Comparison of ENCODE assay signal across 10 mouse cellular contexts in genomic region chr11:96340698-96341365, GRCm38 (mm10). TPM values are rescaled to one million over a fixed set of nuclear protein-coding genes. Genes with fewer than 3 reads are reported as not detected.
A peak's percentile ranks its signal among the peaks of the same experiment; 100 is the strongest.
DNase-seq lines count a peak whose midpoint lies in the region; ATAC-seq lines count a peak whose summit lies in the region.
"Had no signal": no experiment of that assay in that cellular context is flagged by ENCODE, and none has a peak within 500 bp of the region (broad histone marks: within the 10 kb centered on the region; RNA-seq: fewer than 3 reads in every experiment).

No protein-coding gene starts in this region.

- H3K4me1 ChIP-seq in heart, embryonic 15.5 days (replicated peaks): peaks cover 24% of the 10 kb centered on the region
- peaks cover 95% of the 10 kb centered on the region for H3K4me1 ChIP-seq in neural tube, embryonic 15.5 days
- H3K4me1 ChIP-seq in forebrain, embryonic 12.5 days: peaks cover 3% of the 10 kb centered on the region

- peak overlapping the region; percentile 42 for H3K4me3 ChIP-seq in heart, embryonic 15.5 days
- peak overlapping the region; percentile 44 for H3K4me3 ChIP-seq in neural tube, embryonic 15.5 days (replicated peaks)
- no peak overlapping the region for H3K4me3 ChIP-seq in forebrain, embryonic 12.5 days (replicated peaks)

- intact Hi-C loops in heart, postnatal 10 days (cut with DNase I): no loop called here

- H3K9ac ChIP-seq in heart, embryonic 15.5 days: peak overlapping the region; percentile 28; the same call in 1 of the 2 replicates
- peak overlapping the region; percentile 66 for H3K9ac ChIP-seq in neural tube, embryonic 15.5 days (replicated peaks)
- H3K9ac ChIP-seq in forebrain, embryonic 12.5 days: no peak overlapping the region

- H3K36me3 ChIP-seq in heart, embryonic 15.5 days: no peaks in the 10 kb centered on the region
- no peaks in the 10 kb centered on the region for H3K36me3 ChIP-seq in neural tube, embryonic 15.5 days
- H3K36me3 ChIP-seq in forebrain, embryonic 12.5 days (replicated peaks): no peaks in the 10 kb centered on the region

- H3K27ac ChIP-seq in heart, embryonic 15.5 days: peak overlapping the region; percentile 61
- peak overlapping the region; percentile 99 for H3K27ac ChIP-seq in neural tube, embryonic 15.5 days (replicated peaks)
- H3K27ac ChIP-seq in forebrain, embryonic 12.5 days: no peak overlapping the region

- DNase-seq in heart, postnatal 10 days: no peak
- DNase-seq in forelimb bud, embryonic 11.5 days (ENCODE audit: low read depth, low spot score): peak; percentile 81
- DNase-seq in kidney, postnatal 25 days: peak; percentile 61 to 80

- ATAC-seq in heart, embryonic 15.5 days (replicated peaks; ENCODE audit: insufficient number of reproducible peaks, insufficient read depth, low FRiP score, low read depth): no peak
- peak; percentile 65 for ATAC-seq in neural tube, embryonic 15.5 days (ENCODE audit: low FRiP score)
- ATAC-seq in forebrain, embryonic 12.5 days (ENCODE audit: low FRiP score): no peak
- no peak for ATAC-seq in CD4-positive, CD25-positive, alpha-beta regulatory T cell, adult 4 months
- no peak for ATAC-seq in erythroid progenitor cell, adult 5-6 weeks (replicated peaks; ENCODE audit: low FRiP score, poor library complexity, severe bottlenecking)

- no peaks in the 10 kb centered on the region for H3K9me3 ChIP-seq in heart, embryonic 15.5 days (replicated peaks)
- H3K9me3 ChIP-seq in neural tube, embryonic 15.5 days (replicated peaks): no peaks in the 10 kb centered on the region
- no peaks in the 10 kb centered on the region for H3K9me3 ChIP-seq in forebrain, embryonic 12.5 days

- WGBS in heart, embryonic 15.5 days: 2% methylated on average over 36 of the region's 36 CpGs
- under 1% methylated on average over 36 of the region's 36 CpGs for WGBS in neural tube, embryonic 15.5 days
- under 1% methylated on average over 31 of the region's 36 CpGs for WGBS in forebrain, embryonic 12.5 days

- peak overlapping the region; percentile 52 for H3K4me2 ChIP-seq in heart, embryonic 15.5 days
- peak overlapping the region; percentile 87 for H3K4me2 ChIP-seq in neural tube, embryonic 15.5 days
- H3K4me2 ChIP-seq in forebrain, embryonic 12.5 days: no peak overlapping the region

- H3K27me3 ChIP-seq in heart, embryonic 15.5 days: peaks cover 96% of the 10 kb centered on the region
- H3K27me3 ChIP-seq in neural tube, embryonic 15.5 days (replicated peaks): no peaks in the 10 kb centered on the region
- H3K27me3 ChIP-seq in forebrain, embryonic 12.5 days: peaks cover 100% of the 10 kb centered on the region

RNA-seq across cellular contexts. Expression of gene Hoxb2, which starts 9.5 kb away (rescaled TPM):
- polyA plus RNA-seq in heart, embryonic 15.5 days (2015; fragmentation: Nextera tagmentation; extraction: Ambion mirVana): 3.7 and 6.8 TPM in 2 replicates
- 1 to 10 TPM; 1.6 to 1.7 TPM for total RNA-seq in heart, postnatal 10 days (2021)
- polyA plus RNA-seq in neural tube, embryonic 15.5 days (2015; fragmentation: Nextera tagmentation; extraction: Ambion mirVana): 33.7 and 42.3 TPM in 2 replicates
- polyA plus RNA-seq in forebrain, embryonic 12.5 days (2016; fragmentation: Nextera tagmentation; extraction: Ambion mirVana): 0.06 and 0.15 TPM in 2 replicates
- polyA plus RNA-seq in CD4-positive, CD25-positive, alpha-beta regulatory T cell, adult 4 months (2017; shearing (Covaris generic)): under 1 TPM in 1 of 2 experiments, not detected in 1; 0.09 TPM
- total RNA-seq in erythroid progenitor cell, adult 5-6 weeks (2015; ENCODE audit: low replicate concordance): not detected in 2 replicates
- 1.0 TPM in 1 of 2 replicates, not detected in the other for total RNA-seq in erythroid progenitor cell, adult 5-6 weeks (2017; ENCODE audit: low replicate concordance)
- total RNA-seq: MEL had no signal

RNA-seq across cellular contexts. Expression of gene Hoxb3, which starts 17.7 kb away (rescaled TPM):
- polyA plus RNA-seq in heart, embryonic 15.5 days (2015; fragmentation: Nextera tagmentation; extraction: Ambion mirVana): 0.71 and 0.98 TPM in 2 replicates
- total RNA-seq in heart, postnatal 10 days (2021): 1 to 10 TPM; 1.1 TPM
- 8.0 and 12.6 TPM in 2 replicates for polyA plus RNA-seq in neural tube, embryonic 15.5 days (2015; fragmentation: Nextera tagmentation; extraction: Ambion mirVana)
- not detected in 2 replicates for polyA plus RNA-seq in forebrain, embryonic 12.5 days (2016; fragmentation: Nextera tagmentation; extraction: Ambion mirVana)
- under 1 TPM; 0.22 to 0.56 TPM for polyA plus RNA-seq in CD4-positive, CD25-positive, alpha-beta regulatory T cell, adult 4 months (2017; shearing (Covaris generic))
- total RNA-seq in erythroid progenitor cell, adult 5-6 weeks (2015; ENCODE audit: low replicate concordance): not detected in 2 replicates
- not detected in 2 replicates for total RNA-seq in erythroid progenitor cell, adult 5-6 weeks (2017; ENCODE audit: low replicate concordance)
- total RNA-seq: MEL had no signal

RNA-seq across cellular contexts. Expression of gene Hoxb4, which starts 22.8 kb away (rescaled TPM):
- polyA plus RNA-seq in heart, embryonic 15.5 days (2015; fragmentation: Nextera tagmentation; extraction: Ambion mirVana): 0.31 and 0.70 TPM in 2 replicates
- total RNA-seq in heart, postnatal 10 days (2021): 1 to 10 TPM; 1.1 TPM
- 3.7 and 5.0 TPM in 2 replicates for polyA plus RNA-seq in neural tube, embryonic 15.5 days (2015; fragmentation: Nextera tagmentation; extraction: Ambion mirVana)
- polyA plus RNA-seq in forebrain, embryonic 12.5 days (2016; fragmentation: Nextera tagmentation; extraction: Ambion mirVana): not detected in 2 replicates
- polyA plus RNA-seq in CD4-positive, CD25-positive, alpha-beta regulatory T cell, adult 4 months (2017; shearing (Covaris generic)): 1 to 10 TPM; 1.9 to 2.5 TPM
- 1.3 TPM in 1 of 2 replicates, not detected in the other for total RNA-seq in erythroid progenitor cell, adult 5-6 weeks (2015; ENCODE audit: low replicate concordance)
- total RNA-seq in erythroid progenitor cell, adult 5-6 weeks (2017; ENCODE audit: low replicate concordance): not detected in 2 replicates
- total RNA-seq: MEL had no signal

RNA-seq across cellular contexts. Expression of gene Hoxb1, which starts 24.7 kb away (rescaled TPM):
- not detected in 2 replicates for polyA plus RNA-seq in heart, embryonic 15.5 days (2015; fragmentation: Nextera tagmentation; extraction: Ambion mirVana)
- not detected for total RNA-seq in heart, postnatal 10 days (2021)
- 0.38 and 0.65 TPM in 2 replicates for polyA plus RNA-seq in neural tube, embryonic 15.5 days (2015; fragmentation: Nextera tagmentation; extraction: Ambion mirVana)
- polyA plus RNA-seq in forebrain, embryonic 12.5 days (2016; fragmentation: Nextera tagmentation; extraction: Ambion mirVana): not detected in 2 replicates
- not detected for polyA plus RNA-seq in CD4-positive, CD25-positive, alpha-beta regulatory T cell, adult 4 months (2017; shearing (Covaris generic))
- total RNA-seq in erythroid progenitor cell, adult 5-6 weeks (2015; ENCODE audit: low replicate concordance): not detected in 2 replicates
- total RNA-seq in erythroid progenitor cell, adult 5-6 weeks (2017; ENCODE audit: low replicate concordance): not detected in 2 replicates
- total RNA-seq: MEL had no signal
- polyA plus RNA-seq: liver, embryonic 16.5 days had no signal

RNA-seq across cellular contexts. Expression of gene Hoxb5, which starts 37.7 kb away (rescaled TPM):
- polyA plus RNA-seq in heart, embryonic 15.5 days (2015; fragmentation: Nextera tagmentation; extraction: Ambion mirVana): 1.4 and 3.3 TPM in 2 replicates
- under 1 TPM; 0.45 to 0.62 TPM for total RNA-seq in heart, postnatal 10 days (2021)
- 39.5 and 106 TPM in 2 replicates for polyA plus RNA-seq in neural tube, embryonic 15.5 days (2015; fragmentation: Nextera tagmentation; extraction: Ambion mirVana)
- not detected in 2 replicates for polyA plus RNA-seq in forebrain, embryonic 12.5 days (2016; fragmentation: Nextera tagmentation; extraction: Ambion mirVana)
- polyA plus RNA-seq in CD4-positive, CD25-positive, alpha-beta regulatory T cell, adult 4 months (2017; shearing (Covaris generic)): not detected
- total RNA-seq in erythroid progenitor cell, adult 5-6 weeks (2015; ENCODE audit: low replicate concordance): not detected in 2 replicates
- not detected in 2 replicates for total RNA-seq in erythroid progenitor cell, adult 5-6 weeks (2017; ENCODE audit: low replicate concordance)
- total RNA-seq: MEL had no signal

Comparison
In these comparisons a context has a peak if more than half of its experiments do, and no peak if none do; other contexts are left out.
1. DNase-seq: peak in forelimb bud, embryonic 11.5 days (single experiment) and kidney, postnatal 25 days (2 of 2); none in heart, postnatal 10 days (0 of 2).